17 mouse cellular contexts compared by ENCODE assay signal in the genomic region with DNA sequence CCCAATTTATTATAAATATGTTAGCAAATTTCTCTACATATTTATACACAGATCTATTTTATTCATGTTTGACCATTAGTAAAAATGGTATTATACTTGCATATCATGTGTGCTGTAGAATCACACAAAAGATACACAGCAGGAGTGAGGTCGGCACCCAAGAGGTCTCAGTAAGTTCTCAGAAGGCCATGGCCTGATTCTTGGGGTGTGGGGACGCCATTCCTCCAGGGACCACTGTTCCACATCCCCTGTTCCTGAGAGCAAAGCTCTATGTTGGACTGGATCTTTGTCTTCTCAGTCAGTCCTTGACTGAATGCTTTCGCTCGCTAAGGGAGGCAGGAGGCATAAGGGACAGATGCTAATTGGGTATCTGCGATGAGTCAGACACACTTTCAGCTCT. TPM values are rescaled to one million over a fixed set of nuclear protein-coding genes. Genes with fewer than 3 reads are reported as not detected.
DNase-seq lines count a peak whose midpoint lies in the region; ATAC-seq and TF ChIP-seq lines count a peak whose summit lies in the region.
"Had no signal": no experiment of that assay in that cellular context is flagged by ENCODE, and none has a peak within 500 bp of the region (broad histone marks: within the 10 kb centered on the region; RNA-seq: fewer than 3 reads in every experiment).

Gene Clic6, plus strand, starts transcription at position 301 of the 400 bp plus-strand sequence.

- H3K36me3 ChIP-seq in lung, embryonic 15.5 days = no peaks in the 10 kb centered on the region
- H3K36me3 ChIP-seq in intestine, embryonic 14.5 days (ENCODE audit: control insufficient read depth, insufficient read depth, low read length) = no peaks in the 10 kb centered on the region
- H3K36me3 ChIP-seq in intestine, postnatal 0 days (ENCODE audit: control insufficient read depth, insufficient read depth) = no peaks in the 10 kb centered on the region
- H3K36me3 ChIP-seq in kidney, adult 2 months (ENCODE audit: control insufficient read depth, insufficient read depth, low read length) = no peaks in the 10 kb centered on the region
- H3K36me3 ChIP-seq: embryonic facial prominence, embryonic 10.5 days; heart, embryonic 12.5 days; hindbrain, embryonic 10.5 days had no signal

- no peaks in the 10 kb centered on the region for H3K9me3 ChIP-seq in lung, embryonic 15.5 days
- H3K9me3 ChIP-seq in intestine, embryonic 14.5 days (ENCODE audit: control insufficient read depth, low read length) = no peaks in the 10 kb centered on the region
- no peaks in the 10 kb centered on the region for H3K9me3 ChIP-seq in intestine, postnatal 0 days (ENCODE audit: control insufficient read depth)
- H3K9me3 ChIP-seq: embryonic facial prominence, embryonic 10.5 days; forebrain, embryonic 13.5 days; heart, embryonic 12.5 days; hindbrain, embryonic 10.5 days had no signal

- H3K27me3 ChIP-seq in lung, embryonic 15.5 days = peaks cover under 1% of the 10 kb centered on the region; the same call in 1 of the 2 replicates
- H3K27me3 ChIP-seq in intestine, embryonic 14.5 days (replicated peaks; ENCODE audit: control insufficient read depth, insufficient read depth, low read length) = no peaks in the 10 kb centered on the region
- 0 out of 2 replicates have a peak, but pooled peaks cover under 1% of the 10 kb centered on the region for H3K27me3 ChIP-seq in intestine, postnatal 0 days (replicated peaks; ENCODE audit: control insufficient read depth, insufficient read depth, low read length)
- no peaks in the 10 kb centered on the region for H3K27me3 ChIP-seq in kidney, adult 2 months (replicated peaks; ENCODE audit: control insufficient read depth, insufficient read depth, low read length)
- H3K27me3 ChIP-seq: CH12.LX; forebrain, embryonic 13.5 days had no signal

- 87% methylated on average over 5 of the region's 5 CpGs for WGBS in lung, embryonic 15.5 days
- WGBS in intestine, embryonic 14.5 days = 90% methylated on average over 5 of the region's 5 CpGs
- 88% methylated on average over 5 of the region's 5 CpGs for WGBS in intestine, postnatal 0 days
- WGBS in kidney, adult 2 months = 94% methylated on average over 5 of the region's 5 CpGs

- H3K4me1 ChIP-seq in lung, embryonic 15.5 days = no peaks in the 10 kb centered on the region; the same call in 1 of the 2 replicates
- no peaks in the 10 kb centered on the region for H3K4me1 ChIP-seq in intestine, embryonic 14.5 days (replicated peaks; ENCODE audit: control insufficient read depth, insufficient read depth, low read length)
- no peaks in the 10 kb centered on the region for H3K4me1 ChIP-seq in intestine, postnatal 0 days (replicated peaks; ENCODE audit: control insufficient read depth, insufficient read depth, low read length)
- no peaks in the 10 kb centered on the region for H3K4me1 ChIP-seq in kidney, adult 2 months (ENCODE audit: control insufficient read depth, insufficient read depth, low read length)
- H3K4me1 ChIP-seq: forebrain, embryonic 13.5 days; hindbrain, embryonic 10.5 days had no signal

- ATAC-seq in lung, embryonic 15.5 days (ENCODE audit: borderline replicate concordance, extremely low read depth, low FRiP score, low TSS enrichment) = no peak
- ATAC-seq in intestine, embryonic 14.5 days (replicated peaks; ENCODE audit: low FRiP score, low TSS enrichment, low read depth) = no peak
- no peak for ATAC-seq in intestine, postnatal 0 days
- ATAC-seq: forebrain, embryonic 13.5 days; forebrain, postnatal 0 days had no signal

- H3K4me3 ChIP-seq in lung, embryonic 15.5 days = no peak within 1 kb of the TSS
- H3K4me3 ChIP-seq in intestine, embryonic 14.5 days (ENCODE audit: low read depth, low read length) = no peak within 1 kb of the TSS
- no peak within 1 kb of the TSS for H3K4me3 ChIP-seq in intestine, postnatal 0 days (ENCODE audit: low read depth, low read length)
- no peak within 1 kb of the TSS for H3K4me3 ChIP-seq in kidney, adult 2 months (ENCODE audit: insufficient read depth, low read depth, low read length)
- H3K4me3 ChIP-seq: embryonic facial prominence, embryonic 10.5 days; forebrain, embryonic 13.5 days; heart, embryonic 12.5 days; hindbrain, embryonic 10.5 days had no signal

- H3K27ac ChIP-seq in lung, embryonic 15.5 days = no peak within 1 kb of the TSS
- no peak within 1 kb of the TSS for H3K27ac ChIP-seq in intestine, embryonic 14.5 days (ENCODE audit: low read depth)
- H3K27ac ChIP-seq in intestine, postnatal 0 days (ENCODE audit: low read depth, low read length) = no peak within 1 kb of the TSS
- H3K27ac ChIP-seq in kidney, adult 2 months (ENCODE audit: insufficient read depth, low read depth, low read length) = no peak within 1 kb of the TSS
- H3K27ac ChIP-seq: embryonic facial prominence, embryonic 10.5 days; forebrain, embryonic 13.5 days; hindbrain, embryonic 10.5 days had no signal

- H3K4me2 ChIP-seq in lung, embryonic 15.5 days = no peak within 1 kb of the TSS
- no peak within 1 kb of the TSS for H3K4me2 ChIP-seq in intestine, embryonic 14.5 days (ENCODE audit: low read length)
- H3K4me2 ChIP-seq in intestine, postnatal 0 days (replicated peaks; ENCODE audit: low read depth) = no peak within 1 kb of the TSS
- H3K4me2 ChIP-seq: forebrain, embryonic 13.5 days; heart, embryonic 12.5 days had no signal

- no peak within 1 kb of the TSS for H3K9ac ChIP-seq in lung, embryonic 15.5 days
- H3K9ac ChIP-seq in intestine, embryonic 14.5 days (ENCODE audit: low read length) = no peak within 1 kb of the TSS
- no peak within 1 kb of the TSS for H3K9ac ChIP-seq in intestine, postnatal 0 days (ENCODE audit: low read depth, low read length)
- H3K9ac ChIP-seq: forebrain, embryonic 13.5 days; forebrain, postnatal 0 days; heart, embryonic 12.5 days had no signal

- DNase-seq in lung, postnatal 36 days = no peak
- no peak for DNase-seq in intestine, embryonic 14.5 days (ENCODE audit: low spot score)
- no peak for DNase-seq in right cerebral cortex, postnatal 25 days
- DNase-seq in kidney, adult 2 months = no peak
- DNase-seq: adrenal gland, adult 2 months; adrenal gland, postnatal 25 days; cerebellum, adult 2 months; cerebellum, postnatal 10 days; forebrain, postnatal 0 days; gastrocnemius, postnatal 14 days had no signal

- TF ChIP-seq CTCF in intestine, postnatal 0 days (IDR thresholded peaks at IDR 0.05; ENCODE audit: low read depth) = no peak
- TF ChIP-seq CTCF in kidney, adult 2 months (conservative IDR thresholded peaks at IDR 0.05; ENCODE audit: insufficient read depth, insufficient read length, low read depth, low read length) = no peak

- TF ChIP-seq POLR2A in kidney, adult 2 months (IDR thresholded peaks at IDR 0.05; ENCODE audit: low read depth, low read length) = no peak

RNA-seq across cellular contexts. Expression of gene Clic6, which starts in this region (rescaled TPM):
- polyA plus RNA-seq in lung, embryonic 15.5 days (2015; fragmentation: Nextera tagmentation; extraction: Ambion mirVana) = 22.1 and 22.2 TPM in 2 replicates
- polyA plus RNA-seq in intestine, embryonic 14.5 days (2014; fragmentation: Nextera tagmentation; extraction: Ambion mirVana) = 26.7 and 29.9 TPM in 2 replicates
- 70.7 and 77.8 TPM in 2 replicates for polyA plus RNA-seq in intestine, postnatal 0 days (2015; fragmentation: Nextera tagmentation; extraction: Ambion mirVana)
- polyA plus RNA-seq in kidney, adult 2 months (2012; rRNA removed) = 3.2 and 3.6 TPM in 2 replicates
